Comparison of ENCODE assay signal across 8 mouse cellular contexts in the genomic region with DNA sequence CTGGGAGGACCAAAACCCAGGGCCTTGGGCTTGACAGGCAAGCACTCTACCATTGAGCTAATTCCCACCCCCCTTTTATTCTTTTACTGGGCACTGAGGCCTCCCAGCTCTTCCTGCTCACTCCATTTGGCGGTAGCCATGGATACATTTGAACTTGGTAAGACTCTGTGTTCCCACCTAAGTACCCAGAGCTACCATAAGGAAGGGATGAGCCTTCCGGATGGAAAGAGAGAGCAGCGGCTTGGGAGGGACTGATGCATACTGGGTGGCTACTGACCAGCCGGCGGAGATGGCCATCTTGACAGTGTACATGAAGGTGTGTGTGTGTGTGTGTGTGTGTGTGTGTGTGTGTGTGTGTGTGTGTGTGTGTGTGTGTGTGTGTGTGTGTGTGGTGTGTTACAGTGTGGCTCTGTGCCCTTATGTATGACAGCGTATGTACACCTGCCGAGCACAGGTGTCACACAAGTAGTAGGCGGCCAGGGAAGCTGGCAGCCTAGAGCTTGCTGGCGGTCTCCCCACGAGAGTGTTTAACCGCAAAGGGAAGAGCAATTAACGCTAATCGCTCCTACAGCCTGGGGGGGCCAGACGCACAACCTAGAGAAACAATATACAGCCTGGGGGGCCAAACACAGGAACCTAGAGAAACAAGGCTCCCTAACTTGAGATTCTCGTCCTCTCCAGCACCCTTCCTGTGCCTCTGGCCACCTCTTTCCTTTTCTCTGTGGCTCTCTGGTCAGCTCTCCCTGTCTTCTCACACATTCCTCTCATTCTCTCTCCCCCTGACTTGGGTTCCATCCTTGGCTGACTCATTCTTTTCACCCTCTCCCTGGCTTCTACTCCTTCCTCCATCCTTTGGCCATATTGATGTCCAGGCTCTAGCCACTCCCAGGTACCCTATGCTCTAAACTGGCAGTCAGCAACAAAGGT. TPM values are rescaled to one million over a fixed set of nuclear protein-coding genes. Genes with fewer than 3 reads are reported as not detected.
DNase-seq lines count a peak whose midpoint lies in the region; ATAC-seq and TF ChIP-seq lines count a peak whose summit lies in the region.
"Had no signal": no experiment of that assay in that cellular context is flagged by ENCODE, and none has a peak within 500 bp of the region (broad histone marks: within the 10 kb centered on the region; RNA-seq: fewer than 3 reads in every experiment).

No protein-coding gene starts in this region.

- WGBS in lung, postnatal 0 days, result 38% methylated on average over 14 of the region's 15 CpGs
- WGBS in intestine, embryonic 15.5 days, result 62% methylated on average over 15 of the region's 15 CpGs
- 14% methylated on average over 15 of the region's 15 CpGs for WGBS in neural tube, embryonic 15.5 days

- no peak for TF ChIP-seq EP300 in lung, postnatal 0 days (IDR thresholded peaks at IDR 0.05)

- peaks cover 2% of the 10 kb centered on the region; the same call in 1 of the 2 replicates for H3K36me3 ChIP-seq in lung, postnatal 0 days (ENCODE audit: insufficient read depth, low read length)
- H3K36me3 ChIP-seq in intestine, embryonic 15.5 days, result peaks cover 5% of the 10 kb centered on the region; the same call in 1 of the 2 replicates
- H3K36me3 ChIP-seq in neural tube, embryonic 15.5 days, result peaks cover 4% of the 10 kb centered on the region

- H3K4me2 ChIP-seq in lung, postnatal 0 days (replicated peaks; ENCODE audit: low read depth, low read length), result peak overlapping the region; percentile 84
- H3K4me2 ChIP-seq in intestine, embryonic 15.5 days (replicated peaks), result peak overlapping the region; percentile 72
- H3K4me2 ChIP-seq in neural tube, embryonic 15.5 days, result peak overlapping the region; percentile 76

- TF ChIP-seq CTCF in lung, postnatal 0 days (IDR thresholded peaks at IDR 0.05), result no peak

- H3K4me1 ChIP-seq in lung, postnatal 0 days (ENCODE audit: insufficient read depth, low read depth, low read length), result peaks cover 14% of the 10 kb centered on the region; the same call in 1 of the 2 replicates
- H3K4me1 ChIP-seq in intestine, embryonic 15.5 days (replicated peaks), result peaks cover 55% of the 10 kb centered on the region
- H3K4me1 ChIP-seq in neural tube, embryonic 15.5 days, result peaks cover 67% of the 10 kb centered on the region

- no peak overlapping the region for H3K9ac ChIP-seq in lung, postnatal 0 days (replicated peaks; ENCODE audit: low read depth)
- H3K9ac ChIP-seq in intestine, embryonic 15.5 days, result no peak overlapping the region
- peak overlapping the region; percentile 83 for H3K9ac ChIP-seq in neural tube, embryonic 15.5 days (replicated peaks)

- DNase-seq in lung, postnatal 0 days (ENCODE audit: low spot score), result no peak
- no peak for DNase-seq in lung, adult 18-20 months
- DNase-seq in embryo, embryonic 11 days, result peak; percentile 52
- no peak for DNase-seq in testis, postnatal 14 days (ENCODE audit: low spot score)
- DNase-seq in ovary, postnatal 36 days (ENCODE audit: low spot score), result no peak

- no peaks in the 10 kb centered on the region for H3K27me3 ChIP-seq in lung, postnatal 0 days (replicated peaks; ENCODE audit: insufficient read depth, low read length)
- H3K27me3 ChIP-seq in intestine, embryonic 15.5 days (replicated peaks), result no peaks in the 10 kb centered on the region
- no peaks in the 10 kb centered on the region for H3K27me3 ChIP-seq in neural tube, embryonic 15.5 days (replicated peaks)

- peak overlapping the region; percentile 71; the same call in 1 of the 2 replicates for H3K27ac ChIP-seq in lung, postnatal 0 days (ENCODE audit: low read length)
- H3K27ac ChIP-seq in intestine, embryonic 15.5 days, result peak overlapping the region; percentile 58; the same call in 1 of the 2 replicates
- peak overlapping the region; percentile 93 for H3K27ac ChIP-seq in neural tube, embryonic 15.5 days (replicated peaks)

- ATAC-seq in lung, postnatal 0 days, result no peak
- no peak for ATAC-seq in intestine, embryonic 15.5 days
- no peak for ATAC-seq in neural tube, embryonic 15.5 days (ENCODE audit: low FRiP score)

- H3K9me3 ChIP-seq in lung, postnatal 0 days (ENCODE audit: low read length), result no peaks in the 10 kb centered on the region
- no peaks in the 10 kb centered on the region for H3K9me3 ChIP-seq in intestine, embryonic 15.5 days
- H3K9me3 ChIP-seq in neural tube, embryonic 15.5 days (replicated peaks), result no peaks in the 10 kb centered on the region

- no peak overlapping the region; the same call in 1 of the 2 replicates for H3K4me3 ChIP-seq in lung, postnatal 0 days (ENCODE audit: low read depth, low read length)
- H3K4me3 ChIP-seq in intestine, embryonic 15.5 days (replicated peaks), result peak overlapping the region; percentile 61; the same call in 1 of the 2 replicates
- peak overlapping the region; percentile 80 for H3K4me3 ChIP-seq in neural tube, embryonic 15.5 days (replicated peaks)

RNA-seq across cellular contexts. Expression of a gene that starts 1.5 kb away (rescaled TPM):
- 114 and 118 TPM in 2 replicates for polyA plus RNA-seq in lung, postnatal 0 days (2015; fragmentation: Nextera tagmentation; extraction: Ambion mirVana)
- 86.4 and 89.0 TPM in 2 replicates for polyA plus RNA-seq in intestine, embryonic 15.5 days (2015; fragmentation: Nextera tagmentation; extraction: Ambion mirVana)
- polyA plus RNA-seq in neural tube, embryonic 15.5 days (2015; fragmentation: Nextera tagmentation; extraction: Ambion mirVana), result 378 and 415 TPM in 2 replicates

RNA-seq across cellular contexts. Expression of a gene that starts 14.6 kb away (rescaled TPM):
- 2.5 TPM in 2 replicates for polyA plus RNA-seq in lung, postnatal 0 days (2015; fragmentation: Nextera tagmentation; extraction: Ambion mirVana)
- 18.4 and 20.2 TPM in 2 replicates for polyA plus RNA-seq in intestine, embryonic 15.5 days (2015; fragmentation: Nextera tagmentation; extraction: Ambion mirVana)
- polyA plus RNA-seq in neural tube, embryonic 15.5 days (2015; fragmentation: Nextera tagmentation; extraction: Ambion mirVana), result 3.8 and 4.0 TPM in 2 replicates

RNA-seq across cellular contexts. Expression of a gene that starts 53.1 kb away (rescaled TPM):
- 0.04 and 0.05 TPM in 2 replicates for polyA plus RNA-seq in lung, postnatal 0 days (2015; fragmentation: Nextera tagmentation; extraction: Ambion mirVana)
- polyA plus RNA-seq in intestine, embryonic 15.5 days (2015; fragmentation: Nextera tagmentation; extraction: Ambion mirVana), result not detected in 2 replicates
- 0.05 TPM in 1 of 2 replicates, not detected in the other for polyA plus RNA-seq in neural tube, embryonic 15.5 days (2015; fragmentation: Nextera tagmentation; extraction: Ambion mirVana)
- polyA plus RNA-seq: small intestine, adult 2 months had no signal

RNA-seq across cellular contexts. Expression of a gene that starts 56.4 kb away (rescaled TPM):
- 30.0 and 32.4 TPM in 2 replicates for polyA plus RNA-seq in lung, postnatal 0 days (2015; fragmentation: Nextera tagmentation; extraction: Ambion mirVana)
- 46.1 and 53.3 TPM in 2 replicates for polyA plus RNA-seq in intestine, embryonic 15.5 days (2015; fragmentation: Nextera tagmentation; extraction: Ambion mirVana)
- 70.9 and 71.3 TPM in 2 replicates for polyA plus RNA-seq in neural tube, embryonic 15.5 days (2015; fragmentation: Nextera tagmentation; extraction: Ambion mirVana)

RNA-seq across cellular contexts. Expression of a gene that starts 57.2 kb away (rescaled TPM):
- polyA plus RNA-seq in lung, postnatal 0 days (2015; fragmentation: Nextera tagmentation; extraction: Ambion mirVana), result 93.7 and 96.6 TPM in 2 replicates
- polyA plus RNA-seq in intestine, embryonic 15.5 days (2015; fragmentation: Nextera tagmentation; extraction: Ambion mirVana), result 98.2 and 101 TPM in 2 replicates
- polyA plus RNA-seq in neural tube, embryonic 15.5 days (2015; fragmentation: Nextera tagmentation; extraction: Ambion mirVana), result 84.5 and 93.4 TPM in 2 replicates
